Mouse (Mus musculus): ENCODE data around the gene Rbms1. TPM values are rescaled to one million over a fixed set of nuclear protein-coding genes. Genes with fewer than 3 reads are reported as not detected.
A peak's percentile ranks its signal among the peaks of the same experiment; 100 is the strongest.

Rbms1 gene
- polyA plus RNA-seq, 1 experiment from 2014 or later, result 44.9 TPM

DNA sequence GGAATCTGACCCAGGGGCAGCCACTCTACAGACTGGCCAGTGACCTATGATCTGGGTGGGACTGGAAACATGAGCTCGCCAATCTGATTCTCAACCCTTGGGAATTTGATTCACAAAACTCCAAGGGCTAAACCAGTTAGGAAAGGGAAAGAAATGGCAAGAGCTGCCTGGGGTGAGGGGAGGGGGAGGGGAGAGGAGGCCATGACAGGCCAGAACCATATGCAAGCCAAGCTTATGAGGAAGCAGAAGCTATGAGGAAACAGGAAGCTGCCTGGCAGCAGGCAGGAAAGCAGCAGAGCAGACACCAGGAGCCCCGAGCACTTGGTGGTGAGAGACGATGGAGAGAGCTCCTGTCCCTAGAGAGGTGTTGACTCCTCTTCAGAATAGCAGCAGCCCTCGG lies 79.1 kb downstream of the Rbms1 start:
- no peak overlapping the region for H3K4me2 ChIP-seq (ENCODE audit: low read depth, low read length)
- H3K4me1 ChIP-seq (ENCODE audit: control insufficient read depth, low read depth, low read length), result peaks cover 21% of the 10 kb centered on the region
- H3K9me3 ChIP-seq (replicated peaks; ENCODE audit: control insufficient read depth, low read length), result no peaks in the 10 kb centered on the region
- peak overlapping the region; percentile 50; the same call in 1 of the 2 replicates for H3K27ac ChIP-seq (ENCODE audit: low read length)
- peak; percentile 2; the same call in 1 of the 2 replicates for ATAC-seq (ENCODE audit: low read depth)
- H3K36me3 ChIP-seq (ENCODE audit: control insufficient read depth, insufficient read depth), result no peaks in the 10 kb centered on the region
- H3K4me3 ChIP-seq (ENCODE audit: low read depth, low read length), result no peak overlapping the region
- WGBS (ENCODE audit: insufficient replicate concordance), result 19% methylated on average over 4 of the region's 4 CpGs
- H3K9ac ChIP-seq (ENCODE audit: low read depth, low read length), result no peak overlapping the region; the same call in 1 of the 2 replicates
- H3K27me3 ChIP-seq (ENCODE audit: control insufficient read depth, insufficient read depth, low read depth, low read length), result no peaks in the 10 kb centered on the region; the same call in 1 of the 2 replicates

DNA sequence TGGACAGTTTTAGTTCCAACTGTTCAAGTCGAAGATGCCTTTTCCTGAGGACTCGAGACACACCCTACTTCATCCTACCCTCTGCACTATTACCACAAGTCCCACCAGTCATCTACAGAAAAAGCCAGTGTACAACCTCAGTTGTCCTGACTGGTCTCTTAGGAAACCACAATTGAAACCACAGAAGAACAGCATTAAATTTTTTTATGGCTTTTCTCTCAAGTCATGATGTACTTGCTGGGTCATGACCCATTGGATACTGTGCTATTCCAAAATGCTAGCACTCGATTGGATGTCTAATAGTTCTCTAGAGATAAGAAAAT lies 80.0 kb downstream of the Rbms1 start:
- no peak for ATAC-seq (ENCODE audit: low read depth)
- Histone ChIP-seq H3K4me2 (ENCODE audit: low read depth, low read length) (no peak overlapping the region), H3K4me1 (ENCODE audit: control insufficient read depth, low read depth, low read length) (peaks cover 30% of the 10 kb centered on the region), H3K9me3 (replicated peaks; ENCODE audit: control insufficient read depth, low read length) (no peaks in the 10 kb centered on the region), H3K9ac (ENCODE audit: low read depth, low read length) (no peak overlapping the region), H3K27ac (ENCODE audit: low read length) (no peak overlapping the region), H3K4me3 (ENCODE audit: low read depth, low read length) (no peak overlapping the region), H3K27me3 (ENCODE audit: control insufficient read depth, insufficient read depth, low read depth, low read length) (no peaks in the 10 kb centered on the region; the same call in 1 of the 2 replicates), H3K36me3 (ENCODE audit: control insufficient read depth, insufficient read depth) (no peaks in the 10 kb centered on the region)
- 26% methylated on average over 3 of the region's 3 CpGs for WGBS (ENCODE audit: insufficient replicate concordance)

DNA sequence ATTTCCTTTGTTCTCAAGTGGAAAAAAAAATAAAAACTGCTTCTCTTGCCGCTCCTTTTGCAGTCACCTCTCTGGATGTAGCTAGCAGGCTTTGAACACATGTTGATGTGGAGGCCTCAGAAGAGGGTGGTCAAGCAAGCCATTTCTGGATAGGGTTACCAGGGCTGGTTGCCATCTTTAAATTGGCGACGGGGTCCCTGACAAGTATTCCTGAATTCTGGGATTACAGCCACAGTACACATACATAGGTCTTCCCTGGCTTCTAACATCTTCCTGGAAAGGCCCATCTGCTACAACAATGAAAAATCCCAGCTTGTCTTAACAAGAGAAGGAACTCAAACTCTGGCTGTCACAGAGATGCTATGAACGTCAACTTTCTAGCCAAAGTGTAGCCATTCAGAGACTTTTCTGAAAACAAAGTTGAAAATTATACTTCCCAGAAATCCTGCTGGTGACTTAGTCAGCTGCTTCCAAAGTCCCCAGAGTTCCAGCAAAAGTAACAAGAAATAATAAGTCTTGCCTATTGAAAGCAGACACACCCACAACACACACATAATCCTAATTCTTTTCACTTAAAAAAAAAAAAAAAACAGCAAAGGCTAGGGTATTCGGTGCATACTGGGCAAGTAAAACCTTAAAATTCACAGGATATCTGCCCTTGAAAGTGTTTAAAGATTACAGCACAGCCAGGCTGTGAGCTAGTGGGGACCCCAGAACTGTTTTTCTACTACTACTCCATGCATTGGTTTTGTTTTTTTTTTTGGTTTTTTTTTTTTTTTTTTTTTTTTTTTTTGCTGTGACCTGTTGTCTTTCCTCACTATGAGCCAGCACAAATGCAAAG lies 80.6 kb downstream of the Rbms1 start:
- no peaks in the 10 kb centered on the region; the same call in 1 of the 2 replicates for H3K27me3 ChIP-seq (ENCODE audit: control insufficient read depth, insufficient read depth, low read depth, low read length)
- ATAC-seq (ENCODE audit: low read depth), result no peak
- 55% methylated on average over 5 of the region's 5 CpGs for WGBS (ENCODE audit: insufficient replicate concordance)
- no peak overlapping the region for H3K9ac ChIP-seq (ENCODE audit: low read depth, low read length)
- H3K4me1 ChIP-seq (ENCODE audit: control insufficient read depth, low read depth, low read length), result peaks cover 33% of the 10 kb centered on the region
- H3K4me2 ChIP-seq (ENCODE audit: low read depth, low read length), result no peak overlapping the region
- no peak overlapping the region for H3K27ac ChIP-seq (ENCODE audit: low read length)
- no peaks in the 10 kb centered on the region for H3K36me3 ChIP-seq (ENCODE audit: control insufficient read depth, insufficient read depth)
- H3K4me3 ChIP-seq (ENCODE audit: low read depth, low read length), result no peak overlapping the region
- no peaks in the 10 kb centered on the region for H3K9me3 ChIP-seq (replicated peaks; ENCODE audit: control insufficient read depth, low read length)

DNA sequence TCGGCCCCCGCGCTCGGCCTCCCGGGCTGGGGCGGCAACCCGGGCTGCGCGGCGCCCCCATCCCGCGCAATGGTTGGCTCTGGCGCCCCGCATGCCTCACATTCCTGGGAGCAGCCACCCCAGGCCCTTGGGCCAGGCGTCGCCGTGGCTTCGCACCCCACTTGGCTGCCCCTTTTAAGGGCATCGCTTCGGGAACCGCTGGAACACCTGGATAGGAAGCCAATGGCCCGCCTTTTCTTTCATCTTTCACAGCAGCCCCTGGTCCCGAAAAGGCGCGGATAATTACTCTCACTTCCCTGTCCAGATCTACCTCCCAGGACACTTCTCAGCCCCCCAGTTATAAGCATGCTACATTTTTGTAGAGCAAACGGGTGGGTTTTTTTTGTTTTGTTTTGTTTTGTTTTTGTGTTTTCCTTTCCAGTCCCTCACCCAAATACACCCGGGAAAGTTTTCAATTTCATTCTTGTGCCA lies 81.4 kb downstream of the Rbms1 start:
- H3K4me2 ChIP-seq (ENCODE audit: low read depth, low read length), result peak overlapping the region; percentile 78
- peaks cover 35% of the 10 kb centered on the region for H3K4me1 ChIP-seq (ENCODE audit: control insufficient read depth, low read depth, low read length)
- H3K27me3 ChIP-seq (ENCODE audit: control insufficient read depth, insufficient read depth, low read depth, low read length), result no peaks in the 10 kb centered on the region; the same call in 1 of the 2 replicates
- WGBS (ENCODE audit: insufficient replicate concordance), result 2% methylated on average over 25 of the region's 27 CpGs
- peak overlapping the region; percentile 85 for H3K4me3 ChIP-seq (ENCODE audit: low read depth, low read length)
- H3K27ac ChIP-seq (ENCODE audit: low read length), result peak overlapping the region; percentile 63
- peak overlapping the region; percentile 92 for H3K9ac ChIP-seq (ENCODE audit: low read depth, low read length)
- ATAC-seq (ENCODE audit: low read depth), result no peak
- H3K36me3 ChIP-seq (ENCODE audit: control insufficient read depth, insufficient read depth), result no peaks in the 10 kb centered on the region
- H3K9me3 ChIP-seq (replicated peaks; ENCODE audit: control insufficient read depth, low read length), result no peaks in the 10 kb centered on the region

DNA sequence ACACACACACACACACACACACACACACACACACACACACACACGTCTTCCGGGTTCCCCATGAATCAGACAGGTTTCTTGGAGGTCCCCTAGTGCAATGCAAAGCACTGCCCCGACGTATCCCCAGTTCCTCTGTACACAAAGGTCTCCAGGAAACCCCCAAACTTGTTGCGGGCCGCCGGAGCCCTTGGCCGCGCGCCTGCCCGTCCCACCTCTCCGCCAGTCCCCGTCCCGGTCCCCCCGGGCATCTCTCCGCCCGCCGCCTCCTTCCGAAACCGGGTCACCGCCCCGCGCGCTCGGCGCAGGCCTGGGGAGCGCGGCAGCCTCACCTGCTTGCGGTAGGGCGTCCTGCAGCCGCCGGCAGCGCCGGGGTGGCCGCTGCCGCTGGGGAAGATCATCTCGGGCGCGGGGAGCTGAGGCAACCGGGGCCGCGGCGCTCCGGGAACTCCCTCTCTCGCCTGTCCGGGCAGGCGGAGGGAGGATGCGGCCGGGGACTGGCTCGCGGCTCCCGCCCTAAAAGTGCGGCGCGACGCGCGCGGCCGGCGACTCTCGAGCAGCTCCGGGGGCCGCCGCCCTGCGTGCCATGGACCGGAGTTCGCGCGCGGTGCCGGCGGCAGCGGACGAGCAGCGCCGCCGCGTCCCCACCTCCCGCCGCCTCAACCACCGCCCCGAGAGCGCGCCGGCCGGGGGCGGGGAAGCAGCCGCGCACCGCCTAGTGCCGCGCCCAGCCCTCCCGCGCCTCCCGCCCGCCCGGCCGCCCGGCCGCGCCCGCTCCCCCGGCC lies 82.0 kb downstream of the Rbms1 start:
- no peaks in the 10 kb centered on the region; the same call in 1 of the 2 replicates for H3K27me3 ChIP-seq (ENCODE audit: control insufficient read depth, insufficient read depth, low read depth, low read length)
- H3K9ac ChIP-seq (ENCODE audit: low read depth, low read length), result peak overlapping the region; percentile 92
- H3K9me3 ChIP-seq (replicated peaks; ENCODE audit: control insufficient read depth, low read length), result no peaks in the 10 kb centered on the region
- H3K4me2 ChIP-seq (ENCODE audit: low read depth, low read length), result peak overlapping the region; percentile 78
- H3K4me1 ChIP-seq (ENCODE audit: control insufficient read depth, low read depth, low read length), result peaks cover 37% of the 10 kb centered on the region
- no peaks in the 10 kb centered on the region for H3K36me3 ChIP-seq (ENCODE audit: control insufficient read depth, insufficient read depth)
- H3K27ac ChIP-seq (ENCODE audit: low read length), result peak overlapping the region; percentile 93
- ATAC-seq (ENCODE audit: low read depth), result peak; percentile 92
- H3K4me3 ChIP-seq (ENCODE audit: low read depth, low read length), result peak overlapping the region; percentile 85
- WGBS (ENCODE audit: insufficient replicate concordance), result under 1% methylated on average over 51 of the region's 104 CpGs

DNA sequence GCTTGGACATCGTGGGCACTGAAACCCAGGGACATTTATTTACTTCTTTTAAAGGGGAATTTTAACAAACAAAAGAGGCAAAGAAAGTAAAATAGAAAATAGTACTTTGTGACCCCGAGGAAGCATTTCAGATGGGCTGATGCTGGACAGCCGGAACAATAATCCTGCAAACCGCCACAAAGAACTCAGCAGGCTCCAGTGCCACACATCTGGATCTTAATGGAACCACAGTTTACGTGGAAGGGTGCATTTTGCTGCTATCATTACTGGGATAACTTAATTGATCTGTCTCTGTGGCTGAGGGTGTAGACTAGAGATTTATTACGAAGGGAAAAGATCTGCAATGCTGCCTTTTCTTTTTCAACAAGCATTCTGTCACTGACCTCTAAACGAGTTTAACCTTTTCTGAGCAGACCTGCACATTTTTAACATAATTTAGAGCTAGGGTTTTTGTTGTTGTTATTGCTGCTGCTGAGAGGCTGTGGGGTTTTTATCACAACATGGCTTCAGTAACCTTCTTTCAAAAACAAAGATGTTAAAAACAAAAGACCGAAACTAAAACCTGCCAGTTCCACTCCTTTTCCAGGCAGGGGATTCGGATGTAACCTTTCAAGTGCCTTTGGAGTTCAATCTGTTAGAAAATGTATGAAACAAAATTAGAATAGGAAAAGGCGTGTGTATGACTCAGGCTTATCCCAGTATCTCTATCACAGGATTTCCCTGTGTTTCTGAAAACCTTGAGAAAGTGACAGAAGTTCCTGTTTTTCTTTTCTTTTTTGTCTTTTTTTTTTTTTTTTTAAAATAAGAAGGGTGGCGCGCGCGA lies 82.8 kb downstream of the Rbms1 start:
- H3K27me3 ChIP-seq (ENCODE audit: control insufficient read depth, insufficient read depth, low read depth, low read length), result no peaks in the 10 kb centered on the region; the same call in 1 of the 2 replicates
- 12% methylated on average over 14 of the region's 14 CpGs for whole genome bisulfite sequencing (ENCODE audit: insufficient replicate concordance)
- H3K9ac ChIP-seq (ENCODE audit: low read depth, low read length), result peak overlapping the region; percentile 92
- no peaks in the 10 kb centered on the region for H3K9me3 ChIP-seq (replicated peaks; ENCODE audit: control insufficient read depth, low read length)
- ATAC-seq (ENCODE audit: low read depth), result no peak
- peak overlapping the region; percentile 85 for H3K4me3 ChIP-seq (ENCODE audit: low read depth, low read length)
- H3K4me1 ChIP-seq (ENCODE audit: control insufficient read depth, low read depth, low read length), result peaks cover 38% of the 10 kb centered on the region
- H3K36me3 ChIP-seq (ENCODE audit: control insufficient read depth, insufficient read depth), result no peaks in the 10 kb centered on the region
- peak overlapping the region; percentile 93 for H3K27ac ChIP-seq (ENCODE audit: low read length)
- peak overlapping the region; percentile 78 for H3K4me2 ChIP-seq (ENCODE audit: low read depth, low read length)

DNA sequence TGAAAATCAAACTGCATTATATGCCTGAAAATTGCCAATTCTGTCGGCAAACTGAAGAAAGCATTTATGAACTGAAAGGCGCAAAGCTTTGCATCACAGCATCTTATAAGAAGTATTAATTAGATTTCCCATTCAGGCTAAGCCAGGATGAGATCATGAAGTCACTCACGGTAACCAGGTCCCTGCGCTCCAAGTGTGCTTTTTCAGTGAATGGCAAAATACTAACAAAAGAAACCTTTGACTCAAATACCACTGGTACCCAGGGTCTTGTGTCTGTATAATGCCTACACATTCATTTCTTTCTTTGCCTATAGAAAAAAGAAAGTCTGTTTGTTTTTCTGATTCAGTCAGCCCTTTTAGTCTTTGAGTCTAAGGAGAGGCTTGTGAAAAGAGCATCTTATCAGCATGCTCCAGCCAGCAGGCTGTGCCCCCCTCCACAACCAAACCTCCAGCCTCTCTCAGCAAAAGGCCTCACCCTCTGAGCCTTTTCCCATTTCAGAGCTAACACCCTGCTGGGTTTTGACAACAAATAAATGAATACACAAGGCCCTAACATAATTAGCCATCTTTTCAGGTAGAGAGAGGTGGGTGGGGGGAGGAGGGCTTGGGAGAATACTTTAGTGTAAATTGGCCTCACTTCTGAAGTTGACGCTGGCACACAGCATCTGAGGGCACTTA lies 83.7 kb downstream of the Rbms1 start:
- Histone ChIP-seq H3K9me3 (replicated peaks; ENCODE audit: control insufficient read depth, low read length) (no peaks in the 10 kb centered on the region), H3K4me2 (ENCODE audit: low read depth, low read length) (peak overlapping the region; percentile 78), H3K4me1 (ENCODE audit: control insufficient read depth, low read depth, low read length) (peaks cover 41% of the 10 kb centered on the region), H3K27me3 (ENCODE audit: control insufficient read depth, insufficient read depth, low read depth, low read length) (no peaks in the 10 kb centered on the region; the same call in 1 of the 2 replicates), H3K9ac (ENCODE audit: low read depth, low read length) (peak overlapping the region; percentile 22; the same call in 1 of the 2 replicates), H3K36me3 (ENCODE audit: control insufficient read depth, insufficient read depth) (no peaks in the 10 kb centered on the region), H3K4me3 (ENCODE audit: low read depth, low read length) (peak overlapping the region; percentile 85), H3K27ac (ENCODE audit: low read length) (peak overlapping the region; percentile 43)
- ATAC-seq (ENCODE audit: low read depth), result peak; percentile 26; the same call in 1 of the 2 replicates
- WGBS (ENCODE audit: insufficient replicate concordance), result 63% methylated on average over 5 of the region's 5 CpGs
